In the genomic region with DNA sequence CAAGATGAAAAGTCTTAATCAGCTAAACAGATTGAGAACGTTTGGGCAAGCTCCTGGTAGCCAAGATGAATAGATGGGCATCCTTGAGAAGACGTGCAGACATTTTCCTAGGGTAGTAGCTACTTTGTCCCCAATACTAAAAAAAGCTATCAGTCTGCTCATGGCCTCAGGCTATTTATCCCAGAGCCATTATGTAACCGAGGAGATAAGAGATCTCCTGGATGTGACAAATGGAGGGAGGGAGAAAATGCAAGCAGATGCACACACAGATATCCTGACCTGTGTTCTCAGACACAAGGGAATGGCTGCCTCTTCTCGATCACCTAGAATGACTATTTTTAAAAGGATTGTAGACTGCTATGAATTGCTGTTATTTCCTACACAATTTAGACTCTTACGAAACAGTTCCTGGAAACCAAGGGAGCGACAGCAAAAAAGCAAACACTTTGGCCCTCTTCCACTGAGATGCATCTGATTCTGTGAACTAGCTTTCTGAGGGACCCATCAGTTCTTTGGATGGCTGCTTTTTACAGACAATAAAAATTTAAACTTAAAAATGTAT, we compare ENCODE assay signal across 23 mouse cellular contexts.
A peak's percentile ranks its signal among the peaks of the same experiment; 100 is the strongest.
DNase-seq lines count a peak whose midpoint lies in the region; ATAC-seq and TF ChIP-seq lines count a peak whose summit lies in the region.
"Had no signal": no experiment of that assay in that cellular context is flagged by ENCODE, and none has a peak within 500 bp of the region (broad histone marks: within the 10 kb centered on the region; RNA-seq: fewer than 3 reads in every experiment).

No protein-coding gene starts in this region.

- H3K4me2 ChIP-seq in neural tube, embryonic 13.5 days, result no peak overlapping the region
- H3K4me2 ChIP-seq in neural tube, embryonic 15.5 days, result no peak overlapping the region
- H3K4me2 ChIP-seq in hindbrain, embryonic 14.5 days (replicated peaks), result no peak overlapping the region
- H3K4me2 ChIP-seq: embryonic facial prominence, embryonic 12.5 days; forebrain, embryonic 12.5 days; heart, embryonic 15.5 days; hindbrain, embryonic 15.5 days had no signal

- ATAC-seq in neural tube, embryonic 13.5 days (ENCODE audit: low read depth), result no peak
- no peak for ATAC-seq in neural tube, embryonic 15.5 days (ENCODE audit: low FRiP score)
- no peak for ATAC-seq in hindbrain, embryonic 14.5 days (ENCODE audit: low FRiP score)
- ATAC-seq: CD4-positive, CD25-positive, alpha-beta regulatory T cell, adult 4 months; forebrain, embryonic 16.5 days had no signal

- peaks cover 24% of the 10 kb centered on the region for H3K4me1 ChIP-seq in neural tube, embryonic 13.5 days (replicated peaks)
- H3K4me1 ChIP-seq in neural tube, embryonic 15.5 days, result peaks cover 6% of the 10 kb centered on the region
- H3K4me1 ChIP-seq in hindbrain, embryonic 14.5 days (replicated peaks; ENCODE audit: control insufficient read depth, insufficient read depth, low read length), result peaks cover 2% of the 10 kb centered on the region

- no peaks in the 10 kb centered on the region for H3K9me3 ChIP-seq in neural tube, embryonic 13.5 days
- no peaks in the 10 kb centered on the region for H3K9me3 ChIP-seq in neural tube, embryonic 15.5 days (replicated peaks)
- no peaks in the 10 kb centered on the region for H3K9me3 ChIP-seq in hindbrain, embryonic 14.5 days (ENCODE audit: control insufficient read depth, low read length)
- H3K9me3 ChIP-seq: embryonic facial prominence, embryonic 12.5 days; forebrain, embryonic 12.5 days; heart, embryonic 15.5 days; hindbrain, embryonic 15.5 days had no signal

- intact Hi-C loops in left cerebral cortex, adult 2 months (cut with DNase I), result no loop called here
- intact Hi-C loops in left cerebral cortex, postnatal 4 days (cut with DNase I), result no loop called here

- H3K36me3 ChIP-seq in neural tube, embryonic 13.5 days, result peaks cover 29% of the 10 kb centered on the region
- H3K36me3 ChIP-seq in neural tube, embryonic 15.5 days, result peaks cover 23% of the 10 kb centered on the region
- H3K36me3 ChIP-seq in hindbrain, embryonic 14.5 days (replicated peaks; ENCODE audit: control insufficient read depth, insufficient read depth), result peaks cover 29% of the 10 kb centered on the region
- H3K36me3 ChIP-seq: G1E had no signal

- H3K9ac ChIP-seq in neural tube, embryonic 13.5 days, result no peak overlapping the region
- H3K9ac ChIP-seq in neural tube, embryonic 15.5 days (replicated peaks), result no peak overlapping the region
- H3K9ac ChIP-seq in hindbrain, embryonic 14.5 days, result no peak overlapping the region
- H3K9ac ChIP-seq: embryonic facial prominence, embryonic 12.5 days; heart, embryonic 15.5 days; hindbrain, embryonic 15.5 days had no signal

- no peak overlapping the region for H3K4me3 ChIP-seq in left cerebral cortex, adult 2 months
- no peak overlapping the region for H3K4me3 ChIP-seq in neural tube, embryonic 13.5 days
- no peak overlapping the region for H3K4me3 ChIP-seq in neural tube, embryonic 15.5 days (replicated peaks)
- H3K4me3 ChIP-seq in hindbrain, embryonic 14.5 days (replicated peaks; ENCODE audit: low read length), result no peak overlapping the region
- H3K4me3 ChIP-seq: embryonic facial prominence, embryonic 12.5 days; forebrain, embryonic 12.5 days; heart, embryonic 15.5 days; hindbrain, embryonic 15.5 days had no signal

- H3K27me3 ChIP-seq in neural tube, embryonic 13.5 days, result no peaks in the 10 kb centered on the region
- no peaks in the 10 kb centered on the region for H3K27me3 ChIP-seq in neural tube, embryonic 15.5 days (replicated peaks)
- no peaks in the 10 kb centered on the region for H3K27me3 ChIP-seq in hindbrain, embryonic 14.5 days (ENCODE audit: control insufficient read depth, insufficient read depth, low read length)
- H3K27me3 ChIP-seq: embryonic facial prominence, embryonic 12.5 days; forebrain, embryonic 12.5 days; heart, embryonic 15.5 days; hindbrain, embryonic 15.5 days had no signal

- WGBS in neural tube, embryonic 13.5 days, result 55% methylated on average over 6 of the region's 6 CpGs
- 48% methylated on average over 6 of the region's 6 CpGs for WGBS in neural tube, embryonic 15.5 days
- 48% methylated on average over 6 of the region's 6 CpGs for WGBS in hindbrain, embryonic 14.5 days

- DNase-seq in adrenal gland, adult 2 months, result peak; percentile 48
- no peak for DNase-seq in adrenal gland, postnatal 14 days
- DNase-seq in left cerebral cortex, adult 2 months (ENCODE audit: extremely low spot score in 1 of 2, low spot score in 2 of 2), result no peak
- no peak for DNase-seq in left cerebral cortex, postnatal 4 days
- DNase-seq in brain, adult 2 months (ENCODE audit: low read depth, low spot score), result peak; percentile 59
- no peak for DNase-seq in hindbrain, embryonic 14.5 days (ENCODE audit: low spot score)
- DNase-seq: adrenal gland, postnatal 36 days; B cell, adult 2 months; cerebellum, adult 11 months; cerebellum, adult 8-10 months; cerebellum, postnatal 14 days; gastrocnemius, postnatal 36 days; heart, adult 11 months; heart, postnatal 14 days had no signal

- peak overlapping the region; percentile 71 for H3K27ac ChIP-seq in left cerebral cortex, adult 2 months
- 0 out of 2 replicates have a peak overlapping the region, but pooled peaks have one; percentile 14 for H3K27ac ChIP-seq in neural tube, embryonic 13.5 days (replicated peaks)
- no peak overlapping the region for H3K27ac ChIP-seq in neural tube, embryonic 15.5 days (replicated peaks)
- H3K27ac ChIP-seq in hindbrain, embryonic 14.5 days, result no peak overlapping the region
- H3K27ac ChIP-seq: embryonic facial prominence, embryonic 12.5 days; forebrain, embryonic 12.5 days; hindbrain, embryonic 15.5 days had no signal

- no peak for TF ChIP-seq CTCF in left cerebral cortex, adult 2 months (IDR thresholded peaks at IDR 0.05)

Comparison
In these comparisons a context has a peak if more than half of its experiments do, and no peak if none do; other contexts are left out.
1. DNase-seq: peak in adrenal gland, adult 2 months (single experiment) and brain, adult 2 months (single experiment); none in adrenal gland, postnatal 14 days (single experiment), left cerebral cortex, adult 2 months (0 of 2), left cerebral cortex, postnatal 4 days (single experiment) and hindbrain, embryonic 14.5 days (single experiment).
2. H3K27ac ChIP-seq: peak in left cerebral cortex, adult 2 months (single experiment) and neural tube, embryonic 13.5 days (single experiment); none in neural tube, embryonic 15.5 days (single experiment) and hindbrain, embryonic 14.5 days (single experiment).